Mouse (Mus musculus) mouse trophoblast stem cell (cell line): Measurements from ENCODE around the gene Prr19.

Source experiments
- in situ Hi-C, 2 experiments: fragments of 300-500 bp; cut with MseI, MboI; formaldehyde crosslinking; loops; 2 replicates in 1 of 2; 3 replicates in 1 of 2; pipeline ENCODE4 v1.15.1; 2025

Gene Prr19

DNA sequence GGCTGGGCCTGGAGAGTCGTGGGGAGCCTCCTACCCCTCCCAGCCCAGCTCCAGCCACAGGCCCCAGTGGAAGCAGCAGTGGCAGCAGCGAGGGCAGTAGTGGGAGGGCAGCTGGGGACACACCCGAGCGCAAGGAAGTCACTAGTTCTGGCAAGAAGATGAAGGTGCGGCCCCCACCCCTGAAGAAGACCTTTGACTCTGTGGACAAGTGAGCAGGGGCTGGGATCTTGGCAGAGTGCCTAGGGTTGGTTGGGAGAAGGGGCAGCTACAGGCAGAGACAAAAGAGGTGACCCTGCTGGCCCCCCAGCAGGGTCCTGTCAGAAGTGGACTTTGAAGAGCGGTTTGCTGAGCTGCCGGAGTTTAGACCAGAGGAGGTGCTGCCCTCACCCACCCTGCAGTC lies 9.1 kb upstream of the Prr19 start:
- in situ Hi-C loops = no loop called here

- in situ Hi-C loops = no loop called here
These were observed 7.9 kb upstream of the Prr19 start for GRCm38 (mm10) chr7:25293191-25293739.

GRCm38 (mm10) chr7:25294495-25294894 lies 6.7 kb upstream of the Prr19 start:
- in situ Hi-C loops = no loop called here

DNA sequence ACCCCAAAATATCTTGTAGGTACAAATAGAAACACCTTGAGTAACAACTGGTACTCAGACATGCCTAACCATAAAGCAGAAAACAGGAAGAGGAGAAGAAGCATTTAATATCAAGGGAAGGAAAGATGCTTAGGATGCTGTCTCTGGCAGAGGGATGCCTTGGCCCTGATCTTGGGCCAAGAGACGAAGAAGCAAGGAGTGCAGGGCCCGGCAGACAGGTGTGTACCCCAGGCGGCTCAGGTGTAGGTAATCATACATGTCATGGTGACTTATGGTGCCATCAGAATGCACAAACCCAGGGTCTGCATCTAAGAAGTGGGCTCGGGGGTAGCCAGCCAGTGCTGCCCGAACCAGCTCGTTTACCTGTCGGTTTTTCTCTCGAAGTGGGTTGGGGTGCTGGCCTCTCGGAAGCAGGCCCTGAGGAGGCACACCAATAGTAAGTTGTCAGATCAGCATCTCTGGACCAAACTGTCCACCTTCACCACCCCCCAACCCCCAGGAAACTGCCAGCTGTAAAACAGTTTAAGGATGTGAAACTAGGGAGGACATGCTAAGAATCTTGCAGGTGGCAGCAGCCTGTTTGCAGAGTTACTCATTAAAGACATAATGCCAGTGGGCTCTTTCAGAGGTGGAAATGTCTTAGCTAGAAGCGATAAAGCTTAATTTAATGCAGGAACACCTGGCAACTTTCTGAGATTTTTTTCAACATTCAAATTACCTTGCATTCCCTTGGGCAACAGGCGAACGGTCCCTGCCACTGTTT lies 6.1 kb upstream of the Prr19 start:
- in situ Hi-C loops = no loop called here

- in situ Hi-C loops = no loop called here
These were observed 4.2 kb upstream of the Prr19 start for GRCm38 (mm10) chr7:25296945-25297453.

DNA sequence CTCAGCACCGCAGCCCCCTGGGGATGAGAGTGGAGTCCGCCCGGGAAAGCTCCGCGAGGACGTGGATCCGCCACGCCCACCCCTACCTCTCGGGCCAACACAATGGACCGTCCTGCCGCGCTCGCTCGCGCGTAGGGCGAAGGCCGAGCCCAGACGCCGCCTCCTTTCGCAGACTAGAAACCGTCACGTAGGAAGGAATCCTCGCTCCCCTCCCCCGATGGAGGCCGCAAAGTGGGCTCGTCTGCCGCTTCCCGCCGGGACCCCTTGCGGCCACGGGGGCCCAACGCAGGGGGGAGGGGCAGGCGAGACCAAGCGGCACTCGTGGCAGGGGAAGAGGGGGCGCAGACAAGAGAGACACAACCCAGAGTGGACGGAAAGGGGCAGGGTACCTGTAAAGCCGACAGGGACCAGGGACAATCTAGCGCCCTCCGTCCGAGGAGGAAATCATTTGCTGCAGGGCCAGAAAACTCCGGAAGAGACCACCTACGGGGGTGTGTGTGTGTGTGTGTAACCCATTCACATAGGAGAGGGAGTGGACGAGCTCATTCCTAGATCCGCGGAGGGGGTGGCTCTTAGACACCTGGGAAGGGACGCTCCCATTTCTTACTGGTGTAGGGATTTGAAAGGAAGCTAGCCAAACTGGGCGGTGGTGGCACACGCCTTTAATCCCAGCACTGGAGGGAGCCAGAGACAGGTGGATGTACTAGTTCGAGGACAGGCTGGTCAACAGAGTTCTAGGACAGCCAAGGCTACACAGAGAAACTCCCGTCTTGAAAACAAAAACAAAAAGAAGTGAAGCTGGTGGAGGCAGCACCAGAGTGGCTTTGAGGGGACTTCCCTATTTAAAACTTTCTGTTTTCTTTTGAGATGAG lies 3.5 kb upstream of the Prr19 start, which contains the start of gene Pafah1b3:
Gene Pafah1b3 (minus strand): TSS at position 533 of the 872 bp plus-strand sequence.
- in situ Hi-C loops = no loop called here

DNA sequence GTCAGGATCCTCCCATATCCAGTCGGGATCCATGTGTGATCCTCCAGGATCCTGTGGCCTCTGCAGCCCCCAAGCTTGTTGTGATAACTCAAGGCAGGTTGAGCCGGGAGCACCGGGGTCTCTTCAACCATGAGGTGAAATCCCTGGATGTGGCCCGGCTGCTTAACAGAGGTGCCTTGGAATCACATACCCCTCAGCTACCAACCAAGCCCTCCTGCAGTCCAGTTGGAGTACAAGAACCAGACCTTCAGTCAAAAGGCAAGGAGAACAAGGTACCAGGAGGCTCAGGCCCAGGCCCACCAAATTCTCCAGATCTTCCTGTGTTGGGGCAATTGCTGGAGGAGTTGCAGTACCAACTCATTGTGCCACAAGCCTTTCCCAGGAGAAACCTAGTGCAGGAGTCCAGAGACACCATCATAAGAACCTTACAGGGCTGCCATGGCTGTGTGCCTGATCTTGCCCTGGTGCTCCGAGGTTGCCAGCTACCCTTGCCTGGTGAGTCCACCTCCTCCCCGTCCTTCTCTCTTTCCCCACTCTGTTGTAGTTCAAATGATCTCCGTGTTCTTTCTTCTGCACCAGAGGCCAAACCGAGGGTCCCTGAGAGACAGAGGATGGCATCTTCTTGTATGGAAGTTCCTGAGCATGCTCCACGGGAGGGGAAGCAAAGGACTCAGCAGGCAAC lies 1.9 kb downstream of the Prr19 start:
- in situ Hi-C loops = no loop called here

GRCm38 (mm10) chr7:25303685-25304006 lies 2.4 kb downstream of the Prr19 start:
- in situ Hi-C loops = no loop called here

DNA sequence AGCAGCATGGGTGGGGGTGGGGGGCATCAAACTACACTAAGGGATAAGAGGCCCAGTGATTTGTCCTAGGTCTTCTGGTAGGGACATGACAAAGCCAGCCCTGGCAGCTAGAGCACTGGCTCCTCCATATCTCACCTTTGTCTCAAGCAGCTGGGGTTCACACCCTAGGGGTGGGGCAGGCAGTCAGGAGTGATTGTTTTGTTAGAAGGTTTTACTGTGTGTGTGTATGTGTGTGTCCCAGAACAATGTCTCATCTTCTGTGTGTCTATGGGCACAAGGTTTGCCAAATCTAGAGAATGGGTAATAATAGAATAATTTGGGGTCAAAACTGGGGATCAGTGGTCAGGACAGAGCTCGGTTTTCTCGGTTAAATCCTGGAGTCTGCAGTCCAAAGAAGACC lies 4.3 kb downstream of the Prr19 start:
- in situ Hi-C loops = no loop called here

DNA sequence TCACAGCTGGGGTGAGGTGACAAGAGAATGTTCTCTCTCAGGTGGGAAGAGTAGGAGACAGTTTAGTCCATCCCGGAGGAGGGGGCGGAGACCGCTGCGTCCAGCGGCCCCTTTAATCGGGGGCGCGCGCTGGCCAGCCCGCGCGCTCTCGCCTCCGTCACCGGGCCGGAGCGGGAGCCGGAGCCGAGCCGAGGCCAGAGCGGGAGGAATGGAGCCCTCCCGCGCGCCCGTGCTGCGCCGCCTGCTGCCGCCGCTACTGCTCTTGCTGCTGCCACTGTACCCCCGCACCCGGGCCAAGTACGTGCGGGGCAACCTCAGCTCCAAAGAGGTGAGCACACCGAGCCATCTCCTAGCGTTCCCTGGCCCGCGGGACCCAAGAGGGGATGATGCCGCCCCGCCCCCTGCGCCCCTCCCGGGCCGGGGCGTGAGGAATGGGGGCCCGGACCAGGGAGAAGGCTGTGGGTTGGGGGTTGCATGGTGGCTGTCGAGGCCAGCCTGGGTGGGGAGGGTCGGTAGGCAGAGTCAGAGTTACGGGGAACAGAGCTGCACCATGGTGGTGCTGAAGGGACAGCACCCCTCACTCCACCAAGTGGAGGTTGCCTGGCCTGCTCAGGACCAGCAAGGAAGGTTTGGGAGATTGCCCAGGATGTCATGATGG lies 4.9 kb downstream of the Prr19 start, which contains the start of gene Tmem145:
Gene Tmem145 (plus strand): TSS at position 151 of the 658 bp plus-strand sequence.
- in situ Hi-C loops = no loop called here

DNA sequence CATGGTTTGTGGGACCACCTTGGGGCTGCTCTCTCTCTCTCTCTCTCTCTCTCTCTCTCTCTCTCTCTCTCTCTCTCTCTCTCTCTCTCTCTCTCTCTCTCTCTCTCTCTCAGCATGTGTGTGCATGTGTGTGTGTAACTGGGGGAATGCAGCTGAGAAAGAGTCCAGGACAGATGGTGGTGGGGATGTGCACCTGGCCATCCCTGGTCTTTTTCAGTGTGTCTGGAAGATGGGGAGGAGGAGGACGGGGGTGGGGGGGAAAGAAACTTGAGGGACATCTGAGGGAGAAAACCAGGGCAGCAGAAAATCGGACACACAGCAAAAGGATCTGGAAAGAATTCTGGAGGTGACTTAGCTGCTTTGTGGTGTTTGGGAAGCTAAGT lies 5.4 kb downstream of the Prr19 start:
- in situ Hi-C loops = no loop called here

DNA sequence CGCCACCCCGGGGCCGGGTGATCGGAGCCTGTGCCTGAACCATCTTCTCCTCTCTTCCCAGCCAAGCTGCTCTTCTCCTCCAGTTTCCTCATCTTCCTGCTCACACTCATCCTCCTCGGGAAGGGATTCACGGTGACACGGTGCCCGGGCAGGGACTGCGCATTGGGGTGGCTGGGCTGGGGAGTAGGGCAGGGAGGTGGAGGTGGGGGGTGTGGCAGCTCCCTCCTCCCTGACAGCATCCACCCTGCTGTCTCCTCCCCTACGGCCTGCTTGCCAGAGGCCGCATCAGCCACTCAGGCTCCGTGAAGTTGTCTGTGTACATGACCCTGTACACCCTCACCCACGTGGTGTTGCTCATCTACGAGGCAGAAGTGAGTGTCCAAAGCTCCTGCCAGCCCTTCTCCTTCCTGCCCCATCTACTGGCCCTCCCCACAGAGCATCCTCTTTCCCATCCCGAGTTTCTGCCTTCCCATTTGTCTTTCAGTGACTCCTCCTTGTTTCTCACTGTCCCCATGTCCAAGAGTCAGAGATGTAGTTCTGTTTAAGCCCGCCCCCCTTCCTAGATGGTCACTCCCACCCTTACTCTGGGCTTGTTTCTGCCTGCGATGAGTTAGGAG lies 7.6 kb downstream of the Prr19 start:
- in situ Hi-C loops = no loop called here

DNA sequence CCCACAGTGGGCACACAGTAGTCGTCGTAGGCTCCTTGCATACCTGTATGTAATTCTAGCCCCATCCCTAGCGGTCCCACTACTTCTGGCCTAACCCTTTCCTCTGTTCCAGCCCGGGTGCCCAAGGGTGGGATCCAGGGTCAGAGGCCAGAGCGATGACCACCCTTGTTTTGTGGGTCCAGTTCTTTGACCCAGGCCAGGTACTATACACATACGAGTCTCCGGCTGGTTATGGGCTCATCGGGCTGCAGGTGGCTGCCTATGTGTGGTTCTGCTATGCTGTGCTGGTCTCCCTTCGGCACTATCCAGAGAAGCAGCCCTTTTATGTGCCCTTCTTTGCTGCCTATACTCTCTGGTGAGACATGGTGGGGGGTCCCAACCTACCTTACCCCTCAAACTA lies 8.2 kb downstream of the Prr19 start:
- in situ Hi-C loops = no loop called here

GRCm38 (mm10) chr7:25311193-25311592 lies 10.0 kb downstream of the Prr19 start:
- in situ Hi-C loops = no loop called here

DNA sequence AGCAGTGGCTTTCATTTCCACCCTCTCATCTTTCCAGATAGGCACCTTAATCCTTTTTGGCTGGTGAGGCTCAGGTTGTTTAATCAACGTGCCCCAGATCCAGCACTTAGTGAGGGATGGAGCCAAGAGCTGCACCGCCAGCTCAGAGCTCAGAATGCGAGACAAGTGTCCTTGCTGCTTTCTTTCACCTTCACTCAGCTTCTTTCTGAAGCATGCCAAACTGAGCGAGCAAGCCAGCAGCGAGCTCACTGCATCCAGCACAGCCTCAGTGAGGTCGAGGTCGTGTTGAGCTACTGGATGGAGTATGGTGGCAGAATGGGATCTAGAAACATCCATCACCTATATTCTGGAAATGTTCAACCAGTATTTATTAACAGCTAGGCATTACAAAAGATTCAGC lies 12.1 kb downstream of the Prr19 start:
- in situ Hi-C loops = no loop called here

DNA sequence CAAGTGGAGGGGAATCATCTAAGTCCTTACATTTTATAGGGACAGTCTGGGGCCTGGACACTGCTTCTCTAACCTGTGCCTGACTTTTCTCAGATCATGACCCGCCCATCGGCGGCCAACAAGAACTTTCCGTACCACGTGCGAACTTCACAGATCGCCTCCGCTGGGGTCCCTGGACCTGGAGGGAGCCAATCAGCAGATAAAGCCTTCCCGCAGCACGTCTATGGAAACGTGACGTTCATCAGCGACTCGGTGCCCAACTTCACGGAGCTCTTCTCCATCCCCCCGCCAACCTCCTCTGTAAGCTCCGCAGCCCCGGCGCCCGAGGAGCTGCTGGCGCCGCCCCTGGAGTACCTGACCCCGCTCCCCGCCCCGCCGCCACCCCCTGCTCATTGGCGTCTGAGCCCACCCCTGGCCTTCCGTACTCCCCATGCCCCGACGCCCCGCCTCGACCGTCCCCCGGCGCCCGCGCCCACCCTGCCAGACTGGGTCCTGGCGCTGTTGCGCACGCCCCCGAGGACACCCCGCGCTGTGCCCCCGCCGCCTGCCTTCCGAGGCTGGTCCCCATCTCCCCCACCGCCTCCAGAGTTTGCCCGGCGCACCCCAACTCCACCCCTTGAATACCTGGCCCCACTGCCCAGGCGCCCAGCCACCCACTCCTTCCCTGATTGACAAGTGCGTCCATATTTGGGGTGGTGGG lies 13.5 kb downstream of the Prr19 start:
- in situ Hi-C loops = no loop called here

- in situ Hi-C loops = no loop called here
These were observed 14.3 kb downstream of the Prr19 start for GRCm38 (mm10) chr7:25315306-25316041.

- in situ Hi-C loops = no loop called here
These were observed 15.6 kb downstream of the Prr19 start, which contains the start of gene Megf8 for GRCm38 (mm10) chr7:25316532-25317445. Gene Megf8 (plus strand): TSS chr7:25317164.
